Comparison of ENCODE assay signal across 8 mouse cellular contexts in genomic region chr14:20258185-20259113, GRCm38 (mm10). TPM values are rescaled to one million over a fixed set of nuclear protein-coding genes. Genes with fewer than 3 reads are reported as not detected.
DNase-seq lines count a peak whose midpoint lies in the region; ATAC-seq and TF ChIP-seq lines count a peak whose summit lies in the region.

No protein-coding gene starts in this region.

- H3K9me3 ChIP-seq in midbrain, embryonic 10.5 days (replicated peaks): no peaks in the 10 kb centered on the region

- H3K4me3 ChIP-seq in left cerebral cortex, adult 2 months: no peak overlapping the region
- H3K4me3 ChIP-seq in midbrain, embryonic 10.5 days: no peak overlapping the region

- H3K4me1 ChIP-seq in midbrain, embryonic 10.5 days: 0 out of 2 replicates have a peak, but pooled peaks cover 5% of the 10 kb centered on the region

- peak; percentile 65 for DNase-seq in T-cell, adult 2 months (ENCODE audit: low spot score)
- peak; percentile 54 for DNase-seq in cerebellum, adult 9-11 months
- peak; percentile 32 to 79 for DNase-seq in frontal cortex, postnatal 10 days (ENCODE audit: low spot score in 2 of 2)
- peak; percentile 71 to 83 for DNase-seq in left cerebral cortex, adult 2 months (ENCODE audit: extremely low spot score in 1 of 2, low spot score in 2 of 2)
- DNase-seq in midbrain, embryonic 10.5 days (ENCODE audit: low spot score): peak; percentile 79
- DNase-seq in right cerebral cortex, postnatal 36 days (ENCODE audit: low spot score in 2 of 2): peak; percentile 37 to 47
- DNase-seq in urinary bladder, postnatal 36 days (ENCODE audit: low spot score in 2 of 2): peak; percentile 81 to 83

- 60% methylated on average over 8 of the region's 8 CpGs for WGBS in midbrain, embryonic 10.5 days

- no peak overlapping the region for H3K27ac ChIP-seq in left cerebral cortex, adult 2 months
- H3K27ac ChIP-seq in midbrain, embryonic 10.5 days (replicated peaks): no peak overlapping the region

- TF ChIP-seq CTCF in left cerebral cortex, adult 2 months (IDR thresholded peaks at IDR 0.05): peak; percentile 96

- H3K36me3 ChIP-seq in midbrain, embryonic 10.5 days: no peaks in the 10 kb centered on the region

- peak; percentile 69 for ATAC-seq in inflammation-experienced regulatory T-cells, adult 6 months

- H3K27me3 ChIP-seq in midbrain, embryonic 10.5 days (ENCODE audit: low read depth, poor library complexity, severe bottlenecking): 0 out of 2 replicates have a peak, but pooled peaks cover 13% of the 10 kb centered on the region

- intact Hi-C loops in left cerebral cortex, adult 2 months (cut with DNase I): loop anchor here (1.0 to 10.0 kb wide), 4 partner anchors 144 to 554 kb away; no protein-coding TSS in a partner anchor

RNA-seq across cellular contexts. Expression of gene Kcnk16, which starts 10.6 kb away (rescaled TPM):
- polyA plus RNA-seq in inflammation-experienced regulatory T-cells, adult 6 months (2017; shearing (Covaris generic)): not detected
- not detected for total RNA-seq in left cerebral cortex, adult 2 months (2021)
- not detected in 2 replicates for polyA plus RNA-seq in midbrain, embryonic 10.5 days (2016; fragmentation: Nextera tagmentation; extraction: Ambion mirVana)

RNA-seq across cellular contexts. Expression of gene Nudt13, which starts 36.0 kb away (rescaled TPM):
- 10 to 100 TPM; 16.1 to 34.0 (median 20.0) TPM for polyA plus RNA-seq in inflammation-experienced regulatory T-cells, adult 6 months (2017; shearing (Covaris generic))
- total RNA-seq in left cerebral cortex, adult 2 months (2021): 10 to 100 TPM; 17.3 to 18.6 TPM
- 11.8 and 13.4 TPM in 2 replicates for polyA plus RNA-seq in midbrain, embryonic 10.5 days (2016; fragmentation: Nextera tagmentation; extraction: Ambion mirVana)
